Mouse (Mus musculus): ENCODE data around the gene Eid2. TPM values are rescaled to one million over a fixed set of nuclear protein-coding genes. Genes with fewer than 3 reads are reported as not detected.

Gene Eid2
- polyA plus RNA-seq, 1 experiment from 2014 or later = 1.2 TPM

DNA sequence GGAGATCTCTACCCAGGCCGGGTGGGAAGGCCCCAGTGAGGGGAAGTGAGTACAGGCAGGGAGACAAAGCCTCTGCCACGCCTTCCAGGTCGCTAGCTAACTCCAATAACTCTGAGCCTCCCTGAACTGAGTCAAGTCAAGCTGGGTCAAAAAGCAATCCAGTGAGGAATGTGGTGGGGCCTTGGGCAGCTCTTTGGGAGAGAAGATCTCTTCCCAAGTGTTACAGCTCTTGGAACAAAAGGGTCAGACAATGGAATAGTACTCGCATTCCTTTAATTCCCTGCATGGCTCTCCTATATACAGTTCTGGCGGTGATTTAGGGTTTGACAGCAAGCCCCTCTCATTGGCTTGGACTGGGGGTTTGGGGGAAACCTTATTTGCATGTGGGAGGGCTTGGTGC lies 4.8 kb upstream of the Eid2 start:
- WGBS = 53% methylated on average over 5 of the region's 5 CpGs
- Histone ChIP-seq H3K9ac (ENCODE audit: low read length) (no peak overlapping the region), H3K36me3 (ENCODE audit: control insufficient read depth, insufficient read depth, low read length) (no peaks in the 10 kb centered on the region)

DNA sequence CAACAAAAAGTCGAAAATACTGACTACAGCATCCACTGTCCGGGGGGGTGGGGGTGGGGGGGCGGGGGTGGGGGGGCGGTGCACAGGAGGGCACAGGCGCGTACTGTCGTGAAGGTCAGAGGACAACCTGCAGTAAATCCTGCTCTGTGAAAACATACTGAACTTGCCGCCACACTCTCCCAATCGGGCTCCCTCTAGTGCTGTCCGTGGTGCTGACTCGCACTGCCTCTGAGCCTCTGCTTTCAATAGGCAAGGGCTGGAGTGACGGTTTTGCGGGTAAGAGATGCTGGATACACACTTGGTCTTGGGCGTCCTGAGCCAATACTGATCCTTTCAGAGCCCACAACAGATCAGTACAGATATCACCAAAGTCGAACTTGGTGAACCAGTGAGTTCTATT lies 3.9 kb upstream of the Eid2 start:
- 6% methylated on average over 15 of the region's 15 CpGs for WGBS
- H3K27me3 ChIP-seq (ENCODE audit: control insufficient read depth, insufficient read depth, low read length) = no peaks in the 10 kb centered on the region
- peak; percentile 61; the same call in 1 of the 2 replicates for ATAC-seq (ENCODE audit: insufficient read depth, low FRiP score)
- no peak overlapping the region for H3K27ac ChIP-seq (ENCODE audit: low read length)
- peaks cover 5% of the 10 kb centered on the region; the same call in 1 of the 2 replicates for H3K4me1 ChIP-seq (ENCODE audit: control insufficient read depth, insufficient read depth, low read length)
- H3K4me2 ChIP-seq (ENCODE audit: low read depth, low read length) = no peak overlapping the region
- H3K9me3 ChIP-seq (replicated peaks; ENCODE audit: control insufficient read depth, low read length) = no peaks in the 10 kb centered on the region
- H3K4me3 ChIP-seq (replicated peaks; ENCODE audit: low read length) = no peak overlapping the region
- no peak overlapping the region for H3K9ac ChIP-seq (ENCODE audit: low read length)
- no peaks in the 10 kb centered on the region for H3K36me3 ChIP-seq (ENCODE audit: control insufficient read depth, insufficient read depth, low read length)

More for the DNA sequence above, 4.8 kb upstream of the Eid2 start:
- no peak overlapping the region for H3K4me2 ChIP-seq (ENCODE audit: low read depth, low read length)
- no peaks in the 10 kb centered on the region for H3K9me3 ChIP-seq (replicated peaks; ENCODE audit: control insufficient read depth, low read length)
- H3K4me1 ChIP-seq (ENCODE audit: control insufficient read depth, insufficient read depth, low read length) = no peaks in the 10 kb centered on the region
- H3K27ac ChIP-seq (ENCODE audit: low read length) = no peak overlapping the region
- no peak for ATAC-seq (ENCODE audit: insufficient read depth, low FRiP score)
- no peak overlapping the region for H3K4me3 ChIP-seq (replicated peaks; ENCODE audit: low read length)
- no peaks in the 10 kb centered on the region for H3K27me3 ChIP-seq (ENCODE audit: control insufficient read depth, insufficient read depth, low read length)

DNA sequence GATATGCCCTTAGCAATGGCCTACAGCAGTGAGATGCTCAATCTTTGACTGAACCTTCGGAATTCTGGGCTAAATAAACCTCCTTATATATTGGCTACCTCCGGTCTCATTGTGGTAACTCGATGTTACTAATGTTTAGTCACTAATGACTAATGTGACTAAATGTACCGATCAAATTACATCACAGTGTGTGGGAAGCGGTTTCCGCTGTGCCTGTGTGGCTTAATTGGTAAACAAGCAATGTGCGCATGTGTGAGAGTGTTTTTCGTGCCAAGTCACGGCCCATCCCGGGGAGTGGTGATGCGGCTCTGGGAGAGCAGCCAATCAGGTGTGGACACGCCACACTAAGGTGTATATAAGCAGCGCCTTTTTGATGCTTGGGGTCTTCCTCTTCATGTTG lies 2.3 kb upstream of the Eid2 start:
- no peaks in the 10 kb centered on the region for H3K9me3 ChIP-seq (replicated peaks; ENCODE audit: control insufficient read depth, low read length)
- no peak overlapping the region for H3K27ac ChIP-seq (ENCODE audit: low read length)
- H3K4me3 ChIP-seq (replicated peaks; ENCODE audit: low read length) = no peak overlapping the region
- no peaks in the 10 kb centered on the region for H3K36me3 ChIP-seq (ENCODE audit: control insufficient read depth, insufficient read depth, low read length)
- H3K27me3 ChIP-seq (ENCODE audit: control insufficient read depth, insufficient read depth, low read length) = no peaks in the 10 kb centered on the region
- H3K4me2 ChIP-seq (ENCODE audit: low read depth, low read length) = no peak overlapping the region
- peaks cover 6% of the 10 kb centered on the region; the same call in 1 of the 2 replicates for H3K4me1 ChIP-seq (ENCODE audit: control insufficient read depth, insufficient read depth, low read length)
- H3K9ac ChIP-seq (ENCODE audit: low read length) = no peak overlapping the region
- 84% methylated on average over 13 of the region's 13 CpGs for WGBS
- ATAC-seq (ENCODE audit: insufficient read depth, low FRiP score) = no peak

DNA sequence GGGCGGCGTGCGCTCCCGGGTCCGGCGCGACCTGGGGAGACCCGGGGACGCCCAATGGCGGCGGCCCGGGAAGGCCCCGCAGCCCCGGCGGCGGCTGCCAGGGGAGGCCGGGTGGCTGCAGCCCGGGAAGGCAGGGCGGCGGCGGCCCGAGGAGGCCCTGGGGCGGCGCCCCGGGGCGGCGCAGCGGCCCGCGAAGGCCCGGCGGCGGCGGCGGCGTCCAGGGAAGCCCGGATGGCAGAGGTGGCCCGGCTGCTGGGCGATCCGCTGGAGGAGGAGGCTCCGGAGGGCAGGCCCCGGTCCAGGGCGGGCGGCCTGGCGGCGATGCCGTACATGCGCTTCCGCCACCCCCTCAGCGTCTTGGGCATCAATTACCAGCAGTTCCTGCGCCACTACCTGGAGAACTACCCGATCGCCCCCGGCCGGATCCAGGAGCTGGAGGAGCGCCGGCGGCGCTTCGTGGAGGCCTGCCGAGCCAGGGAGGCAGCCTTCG lies 406 bp downstream of the Eid2 start:
- Histone ChIP-seq H3K9me3 (replicated peaks; ENCODE audit: control insufficient read depth, low read length) (no peaks in the 10 kb centered on the region), H3K4me3 (replicated peaks; ENCODE audit: low read length) (peak overlapping the region; percentile 81), H3K36me3 (ENCODE audit: control insufficient read depth, insufficient read depth, low read length) (no peaks in the 10 kb centered on the region), H3K4me1 (ENCODE audit: control insufficient read depth, insufficient read depth, low read length) (peaks cover 6% of the 10 kb centered on the region; the same call in 1 of the 2 replicates), H3K27me3 (ENCODE audit: control insufficient read depth, insufficient read depth, low read length) (no peaks in the 10 kb centered on the region), H3K9ac (ENCODE audit: low read length) (peak overlapping the region; percentile 98), H3K27ac (ENCODE audit: low read length) (peak overlapping the region; percentile 86), H3K4me2 (ENCODE audit: low read depth, low read length) (peak overlapping the region; percentile 83)
- peak; percentile 70 for ATAC-seq (ENCODE audit: insufficient read depth, low FRiP score)
- under 1% methylated on average over 57 of the region's 62 CpGs for WGBS

DNA sequence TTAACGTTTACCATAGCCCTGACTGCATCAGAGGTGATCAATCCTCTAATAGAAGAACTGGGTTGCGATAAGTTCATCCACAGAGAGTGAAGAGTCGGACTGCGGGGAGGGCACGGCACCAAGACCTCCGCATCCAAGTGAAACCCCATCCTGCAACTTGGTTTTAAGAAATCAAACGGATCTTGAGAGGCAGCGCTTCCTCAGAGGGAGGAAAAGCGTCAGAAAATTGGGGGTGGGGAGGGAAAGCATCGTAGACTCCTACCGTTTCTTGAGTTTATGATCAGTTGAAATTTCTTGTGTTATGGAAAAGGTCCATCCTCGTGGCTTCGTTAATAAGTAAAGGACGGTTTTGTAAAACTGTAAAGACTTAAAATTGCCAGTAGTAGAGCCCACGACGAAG lies 895 bp downstream of the Eid2 start:
- ATAC-seq (ENCODE audit: insufficient read depth, low FRiP score) = no peak
- Histone ChIP-seq H3K27me3 (ENCODE audit: control insufficient read depth, insufficient read depth, low read length) (no peaks in the 10 kb centered on the region), H3K27ac (ENCODE audit: low read length) (peak overlapping the region; percentile 86), H3K4me3 (replicated peaks; ENCODE audit: low read length) (peak overlapping the region; percentile 81), H3K36me3 (ENCODE audit: control insufficient read depth, insufficient read depth, low read length) (no peaks in the 10 kb centered on the region), H3K4me2 (ENCODE audit: low read depth, low read length) (peak overlapping the region; percentile 83), H3K9ac (ENCODE audit: low read length) (peak overlapping the region; percentile 98), H3K4me1 (ENCODE audit: control insufficient read depth, insufficient read depth, low read length) (peaks cover 6% of the 10 kb centered on the region; the same call in 1 of the 2 replicates), H3K9me3 (replicated peaks; ENCODE audit: control insufficient read depth, low read length) (no peaks in the 10 kb centered on the region)
- 21% methylated on average over 16 of the region's 16 CpGs for WGBS

DNA sequence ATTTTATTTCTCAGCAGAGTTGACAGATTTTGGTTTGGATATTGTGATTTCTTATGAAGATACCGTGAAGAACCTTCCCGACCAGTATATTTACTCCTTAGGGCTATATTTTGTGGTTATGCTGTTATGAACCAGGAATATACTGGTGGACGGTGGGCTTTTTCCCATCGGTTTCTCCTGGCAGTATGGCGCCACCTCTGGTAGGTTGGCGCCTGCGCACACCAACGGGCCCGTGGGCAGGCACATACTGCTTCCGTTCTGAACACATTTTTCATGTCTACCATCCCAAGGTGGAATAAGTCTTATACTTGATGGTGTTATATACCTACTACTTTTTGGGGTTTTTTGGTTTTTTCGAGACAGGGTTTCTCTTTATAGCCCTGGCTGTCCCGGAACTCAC lies 1.7 kb downstream of the Eid2 start:
- peaks cover 6% of the 10 kb centered on the region; the same call in 1 of the 2 replicates for H3K4me1 ChIP-seq (ENCODE audit: control insufficient read depth, insufficient read depth, low read length)
- ATAC-seq (ENCODE audit: insufficient read depth, low FRiP score) = no peak
- no peaks in the 10 kb centered on the region for H3K27me3 ChIP-seq (ENCODE audit: control insufficient read depth, insufficient read depth, low read length)
- H3K36me3 ChIP-seq (ENCODE audit: control insufficient read depth, insufficient read depth, low read length) = no peaks in the 10 kb centered on the region
- no peaks in the 10 kb centered on the region for H3K9me3 ChIP-seq (replicated peaks; ENCODE audit: control insufficient read depth, low read length)
- peak overlapping the region; percentile 83; the same call in 1 of the 2 replicates for H3K4me2 ChIP-seq (ENCODE audit: low read depth, low read length)
- H3K27ac ChIP-seq (ENCODE audit: low read length) = no peak overlapping the region
- WGBS = 88% methylated on average over 12 of the region's 12 CpGs
- no peak overlapping the region for H3K9ac ChIP-seq (ENCODE audit: low read length)
- no peak overlapping the region for H3K4me3 ChIP-seq (replicated peaks; ENCODE audit: low read length)

DNA sequence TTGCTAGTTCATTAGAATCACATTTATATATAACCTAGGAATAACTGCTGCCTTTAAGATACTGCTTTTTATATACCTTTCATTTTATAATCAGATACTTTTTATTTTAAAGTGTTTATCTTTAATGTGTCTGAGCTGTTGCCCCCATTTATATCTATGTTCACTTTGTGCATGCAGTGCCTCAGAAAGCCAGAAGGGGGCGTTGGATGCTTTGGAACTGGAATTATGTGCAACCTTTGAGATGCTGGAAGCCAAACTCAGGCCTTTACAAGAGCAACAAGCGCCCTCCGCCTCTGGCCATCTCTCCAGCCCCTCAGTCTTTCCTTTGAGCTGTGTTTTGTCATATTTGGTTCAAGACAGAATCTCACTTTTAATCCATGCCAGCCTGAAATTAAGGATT lies 4.1 kb downstream of the Eid2 start:
- no peak for ATAC-seq (ENCODE audit: insufficient read depth, low FRiP score)
- WGBS = 72% methylated on average over 3 of the region's 3 CpGs

DNA sequence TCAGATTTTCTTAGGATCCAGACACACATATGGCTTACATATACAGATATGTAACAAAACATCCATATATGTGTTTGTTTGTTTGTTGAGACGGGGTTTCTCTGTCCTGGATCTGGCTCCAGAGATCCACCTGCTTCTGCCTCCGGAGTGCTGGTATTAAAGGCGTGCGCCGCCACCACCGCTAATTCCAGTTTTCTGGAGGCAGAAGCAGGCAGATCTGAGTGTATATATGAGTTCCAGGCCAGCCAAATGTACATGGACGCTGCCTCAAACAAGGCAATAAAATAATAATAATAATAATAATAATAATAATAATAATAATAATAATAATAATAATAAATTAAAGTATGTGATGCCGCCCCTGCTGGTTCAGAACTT lies 9.5 kb downstream of the Eid2 start:
- no peaks in the 10 kb centered on the region for H3K27me3 ChIP-seq (ENCODE audit: control insufficient read depth, insufficient read depth, low read length)
- no peak for ATAC-seq (ENCODE audit: insufficient read depth, low FRiP score)
- no peak overlapping the region for H3K4me3 ChIP-seq (replicated peaks; ENCODE audit: low read length)
- peaks cover 7% of the 10 kb centered on the region for H3K4me1 ChIP-seq (ENCODE audit: control insufficient read depth, insufficient read depth, low read length)
- H3K4me2 ChIP-seq (ENCODE audit: low read depth, low read length) = no peak overlapping the region
- H3K27ac ChIP-seq (ENCODE audit: low read length) = no peak overlapping the region
- no peak overlapping the region for H3K9ac ChIP-seq (ENCODE audit: low read length)
- WGBS = 59% methylated on average over 8 of the region's 8 CpGs
- no peaks in the 10 kb centered on the region for H3K36me3 ChIP-seq (ENCODE audit: control insufficient read depth, insufficient read depth, low read length)
- no peaks in the 10 kb centered on the region for H3K9me3 ChIP-seq (replicated peaks; ENCODE audit: control insufficient read depth, low read length)

More for the DNA sequence above, 4.1 kb downstream of the Eid2 start:
- Histone ChIP-seq H3K4me3 (replicated peaks; ENCODE audit: low read length) (no peak overlapping the region), H3K36me3 (ENCODE audit: control insufficient read depth, insufficient read depth, low read length) (no peaks in the 10 kb centered on the region), H3K9me3 (replicated peaks; ENCODE audit: control insufficient read depth, low read length) (no peaks in the 10 kb centered on the region), H3K4me2 (ENCODE audit: low read depth, low read length) (no peak overlapping the region), H3K27me3 (ENCODE audit: control insufficient read depth, insufficient read depth, low read length) (no peaks in the 10 kb centered on the region), H3K4me1 (ENCODE audit: control insufficient read depth, insufficient read depth, low read length) (peaks cover 6% of the 10 kb centered on the region; the same call in 1 of the 2 replicates), H3K9ac (ENCODE audit: low read length) (no peak overlapping the region), H3K27ac (ENCODE audit: low read length) (no peak overlapping the region)

DNA sequence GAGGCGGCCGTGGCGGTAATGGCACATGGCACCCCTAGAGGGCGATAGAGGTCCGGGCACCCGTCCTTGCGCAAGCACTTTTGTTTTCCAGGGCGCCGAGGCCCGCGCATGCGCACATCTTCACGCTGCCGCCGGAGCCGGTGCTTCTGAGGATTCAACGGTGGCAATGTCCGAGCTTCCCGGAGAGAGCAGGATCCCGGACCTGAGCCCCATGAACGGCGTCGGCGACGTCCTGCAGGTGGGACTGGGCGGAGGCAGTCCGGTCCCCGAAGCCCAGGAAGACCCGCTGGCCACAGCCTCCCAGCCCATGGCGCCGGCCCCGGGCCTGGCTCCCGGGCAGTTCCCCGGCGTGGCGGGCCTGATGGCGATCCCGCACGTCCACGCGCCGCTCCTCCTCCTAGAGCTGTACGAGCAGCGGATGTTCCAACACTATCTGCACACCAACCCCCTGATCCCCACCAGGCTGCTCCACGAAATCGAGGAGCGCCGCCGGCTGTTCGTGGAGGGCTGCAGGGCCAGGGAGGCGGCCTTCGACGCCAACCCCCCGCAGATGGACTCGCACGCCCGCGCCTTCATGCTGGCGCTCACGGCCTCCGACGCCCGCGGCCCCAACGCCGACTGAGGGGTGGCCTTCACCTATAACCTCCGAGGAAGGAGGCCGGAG lies 10.1 kb downstream of the Eid2 start, which contains the start of gene Eid2b:
Gene Eid2b, plus strand, starts transcription at position 125 of the 664 bp plus-strand sequence.
- 2% methylated on average over 68 of the region's 68 CpGs for WGBS
- peak within 1 kb of the TSS; percentile 15 for H3K27ac ChIP-seq (ENCODE audit: low read length)
- H3K36me3 ChIP-seq (ENCODE audit: control insufficient read depth, insufficient read depth, low read length) = no peaks in the 10 kb centered on the region
- H3K4me2 ChIP-seq (ENCODE audit: low read depth, low read length) = peak within 1 kb of the TSS; percentile 91
- ATAC-seq (ENCODE audit: insufficient read depth, low FRiP score) = peak; percentile 83
- H3K9me3 ChIP-seq (replicated peaks; ENCODE audit: control insufficient read depth, low read length) = no peaks in the 10 kb centered on the region
- peak within 1 kb of the TSS; percentile 82 for H3K4me3 ChIP-seq (replicated peaks; ENCODE audit: low read length)
- H3K9ac ChIP-seq (ENCODE audit: low read length) = peak within 1 kb of the TSS; percentile 94
- H3K27me3 ChIP-seq (ENCODE audit: control insufficient read depth, insufficient read depth, low read length) = no peaks in the 10 kb centered on the region
- peaks cover 7% of the 10 kb centered on the region for H3K4me1 ChIP-seq (ENCODE audit: control insufficient read depth, insufficient read depth, low read length)
